Mouse (Mus musculus) heart, embryonic 11.5 days (tissue): ENCODE results near the gene Snx7. TPM values are rescaled to one million over a fixed set of nuclear protein-coding genes. Genes with fewer than 3 reads are reported as not detected.

Experiments
- ATAC-seq: fragments of 200-750 bp; cut with Nextera tagmentation; replicated peaks from 2 replicates; pipeline ENCODE4 v1.8.0; 2017; ENCODE audit warnings: moderate library complexity; ENCODE audit not compliant: insufficient number of reproducible peaks, low FRiP score, low TSS enrichment
- H3K27ac ChIP-seq: fragments of 300-500 bp; sonication (generic); 2 replicates; pipeline ENCODE4 v1.5.1; 2014; ENCODE audit warnings: mild to moderate bottlenecking, low read depth, low read length
- H3K27me3 ChIP-seq: fragments of 300-500 bp; sonication (generic); 2 replicates; pipeline ENCODE4 v1.6.1; 2014; ENCODE audit warnings: mild to moderate bottlenecking, low read length, mixed read lengths; ENCODE audit not compliant: control insufficient read depth, insufficient read depth
- H3K36me3 ChIP-seq: fragments of 300-500 bp; sonication (generic); 2 replicates; pipeline ENCODE4 v1.6.1; 2014; ENCODE audit warnings: mild to moderate bottlenecking, low read length, moderate library complexity, mixed read lengths; ENCODE audit not compliant: control insufficient read depth, insufficient read depth
- H3K4me1 ChIP-seq: fragments of 300-500 bp; sonication (generic); 2 replicates; pipeline ENCODE4 v1.6.1; 2014; ENCODE audit warnings: low read length; ENCODE audit not compliant: control insufficient read depth, insufficient read depth
- H3K4me2 ChIP-seq: fragments of 300-500 bp; sonication (generic); 2 replicates; pipeline ENCODE4 v1.6.1; 2014; ENCODE audit warnings: mild to moderate bottlenecking, moderate library complexity
- H3K4me3 ChIP-seq: fragments of 300-500 bp; sonication (generic); 2 replicates; pipeline ENCODE4 v1.5.1; 2014; ENCODE audit warnings: low read depth, low read length
- H3K9ac ChIP-seq: fragments of 300-500 bp; sonication (generic); 2 replicates; pipeline ENCODE4 v1.6.1; 2014; ENCODE audit warnings: mild to moderate bottlenecking, low read depth, low read length, moderate library complexity
- H3K9me3 ChIP-seq: fragments of 300-500 bp; sonication (generic); replicated peaks from 2 replicates; pipeline ENCODE4 v1.6.1; 2016; ENCODE audit warnings: low read length; ENCODE audit not compliant: control insufficient read depth
- WGBS: fragments of 180-500 bp; shearing (Covaris S2); extraction: QIAGEN DNeasy Blood & Tissue Kit; methylation state at CpG from one replicate; pipeline ENCODE4 v1.1.7; 2014; ENCODE audit not compliant: insufficient replicate concordance; 5-methylcytosine and 5-hydroxymethylcytosine counted together
- polyA plus RNA-seq: library from polyadenylated mRNA; unstranded; fragments of >200 nt; fragmentation: Nextera tagmentation; extraction: Ambion mirVana; gene quantifications from 2 replicates; pipeline ENCODE4 v1.2.1, GENCODE M21; 2014

Snx7 gene
- polyA plus RNA-seq, 1 experiment from 2014 or later = 38.4 TPM

DNA sequence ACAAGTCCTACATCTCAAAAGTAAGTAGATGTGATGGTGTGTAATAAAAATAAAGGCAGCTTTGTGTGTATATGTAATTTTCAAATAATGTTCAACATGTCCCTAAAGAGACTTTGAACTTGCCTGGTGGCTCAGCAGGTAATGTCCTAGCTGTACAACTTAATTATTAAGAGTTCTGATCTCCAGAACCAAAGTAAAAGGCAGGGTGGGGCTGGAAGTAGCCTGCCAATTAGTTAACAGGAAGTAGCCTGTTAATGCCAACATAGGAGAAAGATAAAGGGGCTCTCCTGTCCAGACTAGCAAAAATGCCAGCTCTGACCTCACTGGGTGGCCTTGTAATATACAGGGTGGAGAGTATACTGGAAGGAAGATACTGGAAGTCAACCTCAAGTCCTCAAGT, 3.1 kb downstream of the Snx7 start:
- Histone ChIP-seq H3K4me3 (no peak overlapping the region), H3K27me3 (no peaks in the 10 kb centered on the region), H3K9me3 (no peaks in the 10 kb centered on the region), H3K4me1 (peaks cover 2% of the 10 kb centered on the region; the same call in 1 of the 2 replicates), H3K27ac (no peak overlapping the region), H3K36me3 (no peaks in the 10 kb centered on the region), H3K9ac (no peak overlapping the region), H3K4me2 (no peak overlapping the region)
- no peak for ATAC-seq

DNA sequence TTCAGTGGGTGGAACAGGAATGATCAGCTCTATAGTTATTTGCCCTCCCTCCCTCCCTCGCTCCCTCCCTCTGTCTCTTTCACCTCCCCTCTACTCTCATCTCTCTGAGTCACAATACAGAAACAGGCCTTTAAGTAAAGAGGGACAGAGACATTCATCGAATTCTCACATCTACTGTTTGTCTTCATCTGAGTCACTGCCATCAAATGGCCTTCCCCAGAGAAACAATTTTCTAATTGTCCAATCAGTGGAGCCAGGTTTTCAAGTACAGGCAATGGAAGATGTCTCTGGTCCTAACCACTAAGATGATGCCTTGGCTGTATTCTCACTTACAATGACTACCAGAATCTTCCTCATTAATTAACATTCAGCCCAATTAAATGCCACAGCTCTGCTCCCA, 5.8 kb downstream of the Snx7 start:
- no peak overlapping the region for H3K27ac ChIP-seq
- H3K4me3 ChIP-seq = no peak overlapping the region
- no peaks in the 10 kb centered on the region for H3K27me3 ChIP-seq
- no peak for ATAC-seq
- peaks cover 4% of the 10 kb centered on the region; the same call in 1 of the 2 replicates for H3K36me3 ChIP-seq
- H3K9me3 ChIP-seq = peaks cover 4% of the 10 kb centered on the region; the same call in 1 of the 2 replicates
- no peak overlapping the region for H3K4me2 ChIP-seq
- no peak overlapping the region for H3K9ac ChIP-seq
- 76% methylated on average over 2 of the region's 2 CpGs for WGBS
- H3K4me1 ChIP-seq = no peaks in the 10 kb centered on the region; the same call in 1 of the 2 replicates

DNA sequence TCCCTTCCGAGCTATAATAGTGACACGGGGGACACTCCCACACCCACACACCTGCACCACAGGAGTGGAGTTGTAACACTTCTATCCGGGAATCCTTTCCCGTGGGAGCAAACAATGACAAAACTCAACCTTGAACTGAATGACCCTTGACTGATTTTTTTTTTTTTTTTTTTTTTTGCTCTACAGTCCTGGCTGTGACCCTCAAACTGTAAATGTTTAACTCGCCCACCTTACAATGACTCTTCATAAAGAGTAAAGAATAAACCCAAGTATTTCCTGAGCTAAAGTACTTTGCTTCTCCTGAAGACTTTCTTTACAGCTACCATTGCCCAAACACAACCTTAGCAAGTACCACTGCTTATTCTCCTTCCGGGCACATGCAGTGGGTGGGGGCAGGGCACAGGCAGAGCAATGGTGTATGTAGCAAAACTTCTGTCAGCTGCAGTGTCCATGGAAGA, 6.7 kb downstream of the Snx7 start:
- Histone ChIP-seq H3K27ac (no peak overlapping the region), H3K9me3 (peaks cover 4% of the 10 kb centered on the region; the same call in 1 of the 2 replicates), H3K4me3 (no peak overlapping the region), H3K27me3 (no peaks in the 10 kb centered on the region), H3K9ac (no peak overlapping the region), H3K4me1 (no peaks in the 10 kb centered on the region; the same call in 1 of the 2 replicates), H3K36me3 (peaks cover 4% of the 10 kb centered on the region; the same call in 1 of the 2 replicates), H3K4me2 (no peak overlapping the region)
- 75% methylated on average over 6 of the region's 6 CpGs for WGBS
- no peak for ATAC-seq

DNA sequence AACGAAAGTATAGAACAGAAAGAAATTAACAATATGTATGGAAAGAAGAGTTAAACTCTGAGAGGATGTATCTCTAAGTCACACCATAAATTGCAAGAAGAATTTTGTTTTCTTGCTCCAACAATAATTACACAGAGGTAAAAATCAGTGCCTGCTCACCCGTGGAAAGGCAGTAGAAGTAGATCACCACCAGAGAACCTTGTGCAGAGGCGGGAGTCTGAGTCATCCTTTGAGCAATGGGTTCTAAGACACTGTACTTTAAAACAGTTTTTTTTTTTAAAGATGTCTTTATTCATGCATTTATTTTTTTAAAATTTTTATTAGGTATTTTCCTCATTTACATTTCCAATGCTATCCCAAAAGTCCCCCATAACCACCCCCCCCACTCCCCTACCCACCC, 9.7 kb downstream of the Snx7 start:
- peaks cover 4% of the 10 kb centered on the region; the same call in 1 of the 2 replicates for H3K9me3 ChIP-seq
- no peak for ATAC-seq
- no peaks in the 10 kb centered on the region for H3K4me1 ChIP-seq
- 89% methylated on average over 3 of the region's 3 CpGs for WGBS
- H3K4me2 ChIP-seq = no peak overlapping the region
- no peak overlapping the region for H3K4me3 ChIP-seq
- H3K27ac ChIP-seq = no peak overlapping the region
- H3K9ac ChIP-seq = no peak overlapping the region
- H3K27me3 ChIP-seq = no peaks in the 10 kb centered on the region
- H3K36me3 ChIP-seq = peaks cover 4% of the 10 kb centered on the region; the same call in 1 of the 2 replicates

DNA sequence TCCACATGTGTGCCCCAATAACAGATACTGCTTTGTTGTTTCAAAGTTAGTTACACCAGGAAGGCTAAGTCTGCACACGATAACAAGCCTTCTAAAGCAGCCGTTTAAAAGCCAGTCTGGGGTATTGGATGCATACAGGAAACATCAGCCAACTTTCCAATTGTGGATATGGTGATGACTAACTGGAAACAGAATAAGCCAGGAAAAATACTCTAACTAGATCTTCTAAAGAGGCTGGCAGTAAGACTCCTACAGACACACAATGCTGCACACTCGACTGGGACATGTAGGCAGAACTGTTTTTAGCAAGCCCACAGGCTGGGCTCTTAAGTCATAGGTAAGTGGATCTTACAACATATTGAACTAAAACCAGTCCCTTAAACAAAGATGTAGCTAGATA, 15.0 kb downstream of the Snx7 start:
- Histone ChIP-seq H3K4me3 (no peak overlapping the region), H3K9ac (no peak overlapping the region), H3K27ac (no peak overlapping the region), H3K9me3 (no peaks in the 10 kb centered on the region), H3K4me2 (no peak overlapping the region), H3K27me3 (no peaks in the 10 kb centered on the region), H3K4me1 (no peaks in the 10 kb centered on the region), H3K36me3 (no peaks in the 10 kb centered on the region)
- WGBS = 53% methylated on average over 3 of the region's 3 CpGs
- ATAC-seq = no peak

DNA sequence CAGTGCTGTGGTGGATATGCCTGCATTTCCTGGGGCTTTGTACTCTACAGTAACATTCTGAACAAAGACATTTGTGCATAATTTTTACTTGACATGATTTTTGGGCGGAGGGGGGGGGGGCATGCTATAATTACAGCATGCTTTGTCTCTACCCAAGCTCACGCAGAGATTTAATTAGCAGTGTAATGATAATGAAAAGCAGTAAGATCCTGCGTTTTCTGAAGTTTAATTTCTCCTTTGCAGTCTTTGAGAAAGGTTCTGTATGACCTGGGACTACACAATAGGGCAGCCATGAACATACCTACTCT, 16.7 kb downstream of the Snx7 start:
- no peak overlapping the region for H3K27ac ChIP-seq
- no peak for ATAC-seq
- WGBS = 88% methylated on average over 3 of the region's 3 CpGs

DNA sequence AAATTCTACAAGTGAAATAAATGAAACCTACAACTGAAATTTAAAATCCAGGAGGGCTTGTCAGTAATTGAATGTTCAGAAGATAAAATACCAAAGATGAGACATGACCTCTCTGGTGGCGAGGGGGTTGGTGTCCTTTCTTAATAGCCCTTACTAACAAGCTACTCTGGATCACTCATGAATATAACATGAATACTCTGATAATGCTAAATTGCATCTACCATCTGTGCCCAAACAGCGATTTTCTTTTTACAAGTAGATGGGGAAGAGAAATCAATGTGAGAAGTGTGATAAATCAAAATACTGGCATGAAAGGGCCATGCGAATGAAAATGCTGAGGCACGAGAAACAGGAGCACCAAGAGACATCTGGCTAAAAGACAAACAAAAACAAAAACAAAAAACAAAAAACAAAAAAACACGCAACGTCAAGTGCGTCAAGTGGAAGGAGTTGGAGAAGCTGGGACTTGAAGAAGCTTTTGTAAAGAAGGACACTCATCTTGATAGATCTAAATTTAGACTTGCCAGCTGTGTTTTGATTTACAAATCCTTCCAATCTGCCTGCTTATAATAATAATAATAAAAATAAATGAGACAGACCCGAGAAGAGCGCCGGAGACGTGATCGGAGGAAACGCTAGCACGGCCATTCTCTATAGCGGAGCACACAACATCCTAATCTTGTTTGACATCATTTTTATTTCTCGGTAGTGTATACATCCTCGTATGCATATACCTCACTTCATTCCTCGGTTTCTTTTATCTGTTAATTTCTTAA, 17.3 kb downstream of the Snx7 start:
- ATAC-seq = no peak
- H3K9me3 ChIP-seq = no peaks in the 10 kb centered on the region
- no peaks in the 10 kb centered on the region for H3K4me1 ChIP-seq
- no peak overlapping the region for H3K9ac ChIP-seq
- no peak overlapping the region for H3K4me3 ChIP-seq
- H3K36me3 ChIP-seq = no peaks in the 10 kb centered on the region
- no peak overlapping the region for H3K4me2 ChIP-seq
- no peak overlapping the region for H3K27ac ChIP-seq
- WGBS = 90% methylated on average over 18 of the region's 18 CpGs
- H3K27me3 ChIP-seq = no peaks in the 10 kb centered on the region

More for the DNA sequence above, 16.7 kb downstream of the Snx7 start:
- H3K4me3 ChIP-seq = no peak overlapping the region
- no peaks in the 10 kb centered on the region for H3K27me3 ChIP-seq
- H3K9me3 ChIP-seq = no peaks in the 10 kb centered on the region
- no peaks in the 10 kb centered on the region for H3K36me3 ChIP-seq
- H3K9ac ChIP-seq = no peak overlapping the region
- no peak overlapping the region for H3K4me2 ChIP-seq
- H3K4me1 ChIP-seq = no peaks in the 10 kb centered on the region

DNA sequence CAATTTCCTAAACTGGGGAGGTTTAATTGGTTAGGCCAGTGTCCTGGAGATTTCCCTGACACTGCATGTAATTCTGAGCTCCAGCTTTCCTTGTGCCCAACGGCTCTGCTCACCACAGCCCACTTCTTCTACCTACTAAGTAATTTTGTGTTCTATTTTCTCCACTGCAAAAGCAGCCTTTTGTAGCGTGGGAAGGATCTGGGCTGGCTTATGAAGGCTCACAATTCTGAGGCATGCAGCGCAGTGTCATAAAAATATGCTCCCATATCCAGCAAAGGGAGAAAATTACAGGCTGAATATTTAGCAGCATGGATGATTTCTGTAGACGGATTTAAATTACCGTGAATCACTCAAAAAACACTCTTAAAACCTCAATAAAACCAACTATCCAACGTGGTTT, 19.9 kb downstream of the Snx7 start:
- no peaks in the 10 kb centered on the region for H3K4me1 ChIP-seq
- H3K27ac ChIP-seq = no peak overlapping the region
- no peak overlapping the region for H3K4me3 ChIP-seq
- ATAC-seq = no peak
- no peaks in the 10 kb centered on the region for H3K36me3 ChIP-seq
- 87% methylated on average over 6 of the region's 6 CpGs for WGBS
- H3K9ac ChIP-seq = no peak overlapping the region
- H3K4me2 ChIP-seq = no peak overlapping the region
- H3K9me3 ChIP-seq = no peaks in the 10 kb centered on the region
- H3K27me3 ChIP-seq = no peaks in the 10 kb centered on the region

DNA sequence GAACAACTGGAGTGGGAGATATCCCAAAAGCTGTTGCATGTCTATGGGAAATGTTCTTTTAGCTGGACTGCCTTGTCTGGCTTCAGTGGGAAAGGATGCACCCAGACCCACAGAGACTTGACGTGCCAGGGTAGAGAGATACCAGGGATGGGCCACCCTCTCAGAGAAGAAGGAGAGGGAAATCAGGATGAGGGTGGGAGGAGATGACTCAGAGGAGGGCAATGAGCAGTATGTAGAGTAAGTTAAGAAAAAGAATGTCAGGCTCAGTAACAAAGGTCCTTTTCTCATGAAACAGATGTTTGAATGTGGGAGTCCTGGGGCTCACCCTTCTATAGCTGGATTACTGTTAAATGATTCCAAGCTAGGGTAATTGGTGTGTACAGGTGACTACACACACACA, 26.1 kb downstream of the Snx7 start:
- Histone ChIP-seq H3K27ac (no peak overlapping the region), H3K9me3 (no peaks in the 10 kb centered on the region), H3K4me2 (no peak overlapping the region), H3K4me1 (no peaks in the 10 kb centered on the region), H3K36me3 (no peaks in the 10 kb centered on the region), H3K27me3 (no peaks in the 10 kb centered on the region), H3K9ac (no peak overlapping the region), H3K4me3 (no peak overlapping the region)
- ATAC-seq = no peak
- WGBS = 75% methylated on average over 1 of the region's 1 CpGs
